13 mouse cellular contexts compared by ENCODE assay signal in genomic region chr6:107462440-107462839, GRCm38 (mm10).
DNase-seq lines count a peak whose midpoint lies in the region; ATAC-seq lines count a peak whose summit lies in the region.
"Had no signal": no experiment of that assay in that cellular context is flagged by ENCODE, and none has a peak within 500 bp of the region (broad histone marks: within the 10 kb centered on the region; RNA-seq: fewer than 3 reads in every experiment).

No protein-coding gene starts in this region.

- no peak overlapping the region for H3K4me2 ChIP-seq in hindbrain, embryonic 13.5 days
- no peak overlapping the region for H3K4me2 ChIP-seq in midbrain, embryonic 15.5 days
- H3K4me2 ChIP-seq in liver, embryonic 12.5 days = no peak overlapping the region
- H3K4me2 ChIP-seq: heart, embryonic 15.5 days had no signal

- peak overlapping the region; percentile 6; the same call in 1 of the 2 replicates for H3K27ac ChIP-seq in forebrain, embryonic 10.5 days
- no peak overlapping the region for H3K27ac ChIP-seq in hindbrain, embryonic 13.5 days
- no peak overlapping the region for H3K27ac ChIP-seq in midbrain, embryonic 15.5 days
- H3K27ac ChIP-seq in liver, embryonic 12.5 days = no peak overlapping the region
- H3K27ac ChIP-seq: heart, embryonic 15.5 days had no signal

- H3K9ac ChIP-seq in hindbrain, embryonic 13.5 days = no peak overlapping the region
- H3K9ac ChIP-seq in midbrain, embryonic 15.5 days = no peak overlapping the region
- no peak overlapping the region for H3K9ac ChIP-seq in liver, embryonic 12.5 days
- H3K9ac ChIP-seq: heart, embryonic 15.5 days had no signal

- 8% methylated on average over 2 of the region's 2 CpGs for whole genome bisulfite sequencing in forebrain, embryonic 10.5 days
- 9% methylated on average over 2 of the region's 2 CpGs for WGBS in hindbrain, embryonic 13.5 days
- 0% methylated on average over 2 of the region's 2 CpGs for WGBS in midbrain, embryonic 15.5 days
- 25% methylated on average over 2 of the region's 2 CpGs for WGBS in liver, embryonic 12.5 days (ENCODE audit: insufficient replicate concordance)

- peak; percentile 46 for DNase-seq in R1 (ENCODE audit: low read depth, low spot score)
- DNase-seq in forebrain, embryonic 10.5 days (ENCODE audit: extremely low spot score, low spot score) = peak; percentile 17
- no peak for DNase-seq in cerebellum, postnatal 14 days
- DNase-seq in heart, adult 8-10 months (ENCODE audit: low spot score) = no peak
- no peak for DNase-seq in urinary bladder, postnatal 4 days (ENCODE audit: low spot score in 2 of 2)
- DNase-seq: gastrocnemius, postnatal 25 days; lung, adult 2 months; thymus, postnatal 4 days had no signal

- peak; percentile 92 for ATAC-seq in hindbrain, embryonic 13.5 days (ENCODE audit: low FRiP score)
- peak; percentile 86 for ATAC-seq in midbrain, embryonic 15.5 days (replicated peaks)
- no peak for ATAC-seq in liver, embryonic 12.5 days
- ATAC-seq: intestine, postnatal 0 days had no signal

- H3K9me3 ChIP-seq in forebrain, embryonic 10.5 days = peaks cover 3% of the 10 kb centered on the region; the same call in 1 of the 2 replicates
- no peaks in the 10 kb centered on the region for H3K9me3 ChIP-seq in hindbrain, embryonic 13.5 days
- H3K9me3 ChIP-seq in midbrain, embryonic 15.5 days = no peaks in the 10 kb centered on the region
- no peaks in the 10 kb centered on the region for H3K9me3 ChIP-seq in liver, embryonic 12.5 days (replicated peaks)
- H3K9me3 ChIP-seq: heart, embryonic 15.5 days had no signal

- no peaks in the 10 kb centered on the region for H3K36me3 ChIP-seq in forebrain, embryonic 10.5 days (replicated peaks)
- no peaks in the 10 kb centered on the region for H3K36me3 ChIP-seq in hindbrain, embryonic 13.5 days
- H3K36me3 ChIP-seq in midbrain, embryonic 15.5 days (replicated peaks) = no peaks in the 10 kb centered on the region
- H3K36me3 ChIP-seq in liver, embryonic 12.5 days = no peaks in the 10 kb centered on the region
- H3K36me3 ChIP-seq: heart, embryonic 15.5 days had no signal

- no peak overlapping the region for H3K4me3 ChIP-seq in forebrain, embryonic 10.5 days
- H3K4me3 ChIP-seq in hindbrain, embryonic 13.5 days = no peak overlapping the region
- H3K4me3 ChIP-seq in midbrain, embryonic 15.5 days = no peak overlapping the region
- no peak overlapping the region for H3K4me3 ChIP-seq in liver, embryonic 12.5 days
- H3K4me3 ChIP-seq: heart, embryonic 15.5 days had no signal

- peaks cover 15% of the 10 kb centered on the region for H3K4me1 ChIP-seq in forebrain, embryonic 10.5 days
- H3K4me1 ChIP-seq in hindbrain, embryonic 13.5 days (replicated peaks) = peaks cover 5% of the 10 kb centered on the region; the same call in 1 of the 2 replicates
- H3K4me1 ChIP-seq in midbrain, embryonic 15.5 days = peaks cover 5% of the 10 kb centered on the region; the same call in 1 of the 2 replicates
- H3K4me1 ChIP-seq in liver, embryonic 12.5 days = no peaks in the 10 kb centered on the region
- H3K4me1 ChIP-seq: heart, embryonic 15.5 days had no signal

- H3K27me3 ChIP-seq in forebrain, embryonic 10.5 days (ENCODE audit: poor library complexity, severe bottlenecking) = no peaks in the 10 kb centered on the region
- no peaks in the 10 kb centered on the region; the same call in 1 of the 2 replicates for H3K27me3 ChIP-seq in hindbrain, embryonic 13.5 days
- H3K27me3 ChIP-seq in midbrain, embryonic 15.5 days (replicated peaks) = no peaks in the 10 kb centered on the region
- H3K27me3 ChIP-seq in liver, embryonic 12.5 days (replicated peaks) = no peaks in the 10 kb centered on the region
- H3K27me3 ChIP-seq: heart, embryonic 15.5 days had no signal

Comparison
In these comparisons a context has a peak if more than half of its experiments do, and no peak if none do; other contexts are left out.
1. DNase-seq: peak in R1 (single experiment) and forebrain, embryonic 10.5 days (single experiment); none in cerebellum, postnatal 14 days (0 of 2), heart, adult 8-10 months (single experiment) and urinary bladder, postnatal 4 days (0 of 2).